Mouse (Mus musculus): Measurements from ENCODE around the gene Zmat3. TPM values are rescaled to one million over a fixed set of nuclear protein-coding genes. Genes with fewer than 3 reads are reported as not detected.

The Zmat3 gene
- polyA plus RNA-seq, 1 experiment from 2014 or later: 5.9 TPM

DNA sequence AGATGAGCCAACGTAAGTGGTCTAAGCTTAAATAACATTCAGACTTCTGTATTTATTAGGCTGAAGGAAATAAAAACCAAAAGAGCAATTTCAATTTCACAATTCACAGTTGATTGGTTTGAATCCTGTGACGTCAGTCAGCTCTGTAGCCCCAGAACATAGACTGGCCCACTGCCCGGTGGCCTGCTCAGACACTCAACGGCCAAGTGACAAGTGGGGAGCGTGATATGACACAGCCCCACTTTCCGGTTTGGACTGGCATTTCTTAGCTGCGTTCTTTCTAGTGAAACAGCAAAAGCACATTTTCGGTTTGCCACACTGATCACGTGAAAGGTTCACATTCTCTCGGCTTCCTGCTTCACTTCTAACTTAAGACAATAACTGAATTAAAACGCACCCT lies 30.9 kb downstream of the Zmat3 start:
- ATAC-seq (replicated peaks; ENCODE audit: low FRiP score, low TSS enrichment, low read depth): no peak
- no peak overlapping the region for H3K4me3 ChIP-seq (ENCODE audit: low read depth, low read length)
- no peak overlapping the region for H3K4me2 ChIP-seq (ENCODE audit: low read length)
- 88% methylated on average over 11 of the region's 11 CpGs for WGBS
- no peaks in the 10 kb centered on the region for H3K27me3 ChIP-seq (replicated peaks; ENCODE audit: control insufficient read depth, insufficient read depth, low read length)
- no peak overlapping the region for H3K27ac ChIP-seq (ENCODE audit: low read depth)
- no peaks in the 10 kb centered on the region for H3K9me3 ChIP-seq (ENCODE audit: control insufficient read depth, low read length)
- DNase-seq (ENCODE audit: low spot score): no peak
- no peaks in the 10 kb centered on the region for H3K4me1 ChIP-seq (replicated peaks; ENCODE audit: control insufficient read depth, insufficient read depth, low read length)
- no peaks in the 10 kb centered on the region for H3K36me3 ChIP-seq (ENCODE audit: control insufficient read depth, insufficient read depth, low read length)
- no peak overlapping the region for H3K9ac ChIP-seq (ENCODE audit: low read length)

GRCm38 (mm10) chr3:32333456-32334086 lies 32.2 kb downstream of the Zmat3 start:
- no peak overlapping the region for H3K4me2 ChIP-seq (ENCODE audit: low read length)
- no peak overlapping the region for H3K27ac ChIP-seq (ENCODE audit: low read depth)
- H3K27me3 ChIP-seq (replicated peaks; ENCODE audit: control insufficient read depth, insufficient read depth, low read length): no peaks in the 10 kb centered on the region
- H3K4me3 ChIP-seq (ENCODE audit: low read depth, low read length): no peak overlapping the region
- H3K4me1 ChIP-seq (replicated peaks; ENCODE audit: control insufficient read depth, insufficient read depth, low read length): no peaks in the 10 kb centered on the region
- ATAC-seq (replicated peaks; ENCODE audit: low FRiP score, low TSS enrichment, low read depth) (0 out of 2 replicates have a peak, but pooled peaks have one; percentile 43), DNase-seq (ENCODE audit: low spot score) (peak; percentile 89)
- no peaks in the 10 kb centered on the region for H3K9me3 ChIP-seq (ENCODE audit: control insufficient read depth, low read length)
- 37% methylated on average over 7 of the region's 7 CpGs for WGBS
- H3K36me3 ChIP-seq (ENCODE audit: control insufficient read depth, insufficient read depth, low read length): no peaks in the 10 kb centered on the region
- H3K9ac ChIP-seq (ENCODE audit: low read length): no peak overlapping the region

- no peak for DNase-seq (ENCODE audit: low spot score)
- Histone ChIP-seq H3K27me3 (replicated peaks; ENCODE audit: control insufficient read depth, insufficient read depth, low read length) (no peaks in the 10 kb centered on the region), H3K36me3 (ENCODE audit: control insufficient read depth, insufficient read depth, low read length) (no peaks in the 10 kb centered on the region), H3K4me2 (ENCODE audit: low read length) (no peak overlapping the region), H3K4me3 (ENCODE audit: low read depth, low read length) (no peak overlapping the region), H3K9me3 (ENCODE audit: control insufficient read depth, low read length) (no peaks in the 10 kb centered on the region), H3K9ac (ENCODE audit: low read length) (no peak overlapping the region), H3K27ac (ENCODE audit: low read depth) (no peak overlapping the region), H3K4me1 (replicated peaks; ENCODE audit: control insufficient read depth, insufficient read depth, low read length) (peaks cover 5% of the 10 kb centered on the region; the same call in 1 of the 2 replicates)
- 63% methylated on average over 15 of the region's 15 CpGs for WGBS
- ATAC-seq (replicated peaks; ENCODE audit: low FRiP score, low TSS enrichment, low read depth): no peak
Measured at GRCm38 (mm10) chr3:32317901-32318416, 47.9 kb downstream of the Zmat3 start.

- H3K4me1 ChIP-seq (replicated peaks; ENCODE audit: control insufficient read depth, insufficient read depth, low read length): peaks cover 5% of the 10 kb centered on the region; the same call in 1 of the 2 replicates
- DNase-seq (ENCODE audit: low spot score): peak; percentile 61
- 26% methylated on average over 12 of the region's 12 CpGs for WGBS
- H3K4me2 ChIP-seq (ENCODE audit: low read length): no peak overlapping the region
- no peaks in the 10 kb centered on the region for H3K36me3 ChIP-seq (ENCODE audit: control insufficient read depth, insufficient read depth, low read length)
- 0 out of 2 replicates have a peak, but pooled peaks have one; percentile 58 for ATAC-seq (replicated peaks; ENCODE audit: low FRiP score, low TSS enrichment, low read depth)
- no peaks in the 10 kb centered on the region for H3K27me3 ChIP-seq (replicated peaks; ENCODE audit: control insufficient read depth, insufficient read depth, low read length)
- no peaks in the 10 kb centered on the region for H3K9me3 ChIP-seq (ENCODE audit: control insufficient read depth, low read length)
- no peak overlapping the region for H3K27ac ChIP-seq (ENCODE audit: low read depth)
- no peak overlapping the region for H3K9ac ChIP-seq (ENCODE audit: low read length)
- H3K4me3 ChIP-seq (ENCODE audit: low read depth, low read length): no peak overlapping the region
Measured at GRCm38 (mm10) chr3:32317165-32317900, 48.5 kb downstream of the Zmat3 start.

DNA sequence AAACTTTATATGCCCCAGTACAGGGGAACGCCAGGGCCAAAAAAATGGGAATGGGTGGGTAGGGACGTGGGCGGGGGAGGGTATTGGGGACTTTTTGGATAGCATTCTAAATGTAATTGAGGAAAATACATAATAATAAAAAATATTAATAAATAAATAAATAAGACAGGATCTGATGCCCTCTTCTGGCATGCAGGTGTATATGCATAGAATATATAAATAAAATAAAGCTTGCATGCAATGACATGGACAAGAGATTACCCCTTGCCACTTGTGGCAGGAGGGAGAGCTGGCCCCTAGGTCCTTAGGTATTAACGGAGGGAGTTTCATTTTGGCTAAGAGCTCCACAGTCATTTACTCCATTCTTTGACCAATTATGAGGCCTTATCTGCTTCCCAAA lies 51.1 kb downstream of the Zmat3 start:
- 95% methylated on average over 4 of the region's 4 CpGs for WGBS
- H3K4me2 ChIP-seq (ENCODE audit: low read length): no peak overlapping the region
- H3K36me3 ChIP-seq (ENCODE audit: control insufficient read depth, insufficient read depth, low read length): no peaks in the 10 kb centered on the region
- H3K27ac ChIP-seq (ENCODE audit: low read depth): no peak overlapping the region
- H3K27me3 ChIP-seq (replicated peaks; ENCODE audit: control insufficient read depth, insufficient read depth, low read length): no peaks in the 10 kb centered on the region
- peaks cover 5% of the 10 kb centered on the region; the same call in 1 of the 2 replicates for H3K4me1 ChIP-seq (replicated peaks; ENCODE audit: control insufficient read depth, insufficient read depth, low read length)
- no peak overlapping the region for H3K4me3 ChIP-seq (ENCODE audit: low read depth, low read length)
- no peaks in the 10 kb centered on the region for H3K9me3 ChIP-seq (ENCODE audit: control insufficient read depth, low read length)
- DNase-seq (ENCODE audit: low spot score): no peak
- ATAC-seq (replicated peaks; ENCODE audit: low FRiP score, low TSS enrichment, low read depth): no peak
- no peak overlapping the region for H3K9ac ChIP-seq (ENCODE audit: low read length)

DNA sequence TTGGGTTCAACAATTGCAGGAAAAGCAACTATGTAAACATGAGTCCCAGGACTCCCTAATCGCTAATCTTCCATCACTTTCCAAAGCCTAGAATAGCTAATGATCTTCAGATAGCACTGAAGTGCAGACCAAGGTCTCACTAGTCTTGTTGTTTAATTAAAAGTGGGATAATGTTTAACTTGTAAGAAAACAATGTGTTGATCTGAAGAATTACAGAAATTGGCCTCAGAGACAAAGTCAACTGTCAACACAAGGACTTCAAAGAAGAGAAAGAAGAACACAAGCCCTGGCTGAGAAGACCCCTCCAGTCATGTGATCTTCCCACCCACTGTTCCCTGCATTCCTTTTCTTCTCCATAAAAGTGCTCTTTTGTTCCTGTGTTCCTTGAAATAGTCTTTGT lies 61.6 kb downstream of the Zmat3 start:
- no peak overlapping the region for H3K9ac ChIP-seq (ENCODE audit: low read length)
- H3K27me3 ChIP-seq (replicated peaks; ENCODE audit: control insufficient read depth, insufficient read depth, low read length): no peaks in the 10 kb centered on the region
- no peaks in the 10 kb centered on the region for H3K9me3 ChIP-seq (ENCODE audit: control insufficient read depth, low read length)
- H3K4me2 ChIP-seq (ENCODE audit: low read length): no peak overlapping the region
- WGBS: 54% methylated on average over 1 of the region's 1 CpGs
- H3K4me3 ChIP-seq (ENCODE audit: low read depth, low read length): no peak overlapping the region
- DNase-seq (ENCODE audit: low spot score) (no peak), ATAC-seq (replicated peaks; ENCODE audit: low FRiP score, low TSS enrichment, low read depth) (no peak)
- no peaks in the 10 kb centered on the region for H3K36me3 ChIP-seq (ENCODE audit: control insufficient read depth, insufficient read depth, low read length)
- H3K27ac ChIP-seq (ENCODE audit: low read depth): no peak overlapping the region
- no peaks in the 10 kb centered on the region for H3K4me1 ChIP-seq (replicated peaks; ENCODE audit: control insufficient read depth, insufficient read depth, low read length)

DNA sequence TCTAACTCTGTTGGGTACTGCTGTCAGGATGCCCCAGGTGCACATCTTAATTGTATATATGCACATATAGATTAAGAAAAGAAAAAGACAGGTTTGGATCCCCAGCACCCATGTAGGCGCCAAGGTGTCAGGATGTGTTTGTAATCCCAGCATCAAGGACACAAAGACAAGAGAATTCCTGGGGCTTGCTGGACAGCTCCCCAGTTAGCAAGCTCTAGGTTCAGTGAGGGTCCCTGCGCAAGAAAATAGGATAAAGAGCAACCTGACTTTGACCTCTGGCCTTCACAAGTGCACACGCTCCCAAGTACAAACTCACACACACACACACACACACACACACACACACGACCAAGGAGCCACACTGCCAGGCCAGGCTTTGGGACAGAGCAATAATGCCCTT lies 73.8 kb downstream of the Zmat3 start:
- Histone ChIP-seq H3K9me3 (ENCODE audit: control insufficient read depth, low read length) (no peaks in the 10 kb centered on the region), H3K4me1 (replicated peaks; ENCODE audit: control insufficient read depth, insufficient read depth, low read length) (no peaks in the 10 kb centered on the region; the same call in 1 of the 2 replicates), H3K27ac (ENCODE audit: low read depth) (no peak overlapping the region), H3K9ac (ENCODE audit: low read length) (no peak overlapping the region), H3K36me3 (ENCODE audit: control insufficient read depth, insufficient read depth, low read length) (no peaks in the 10 kb centered on the region), H3K4me2 (ENCODE audit: low read length) (no peak overlapping the region), H3K27me3 (replicated peaks; ENCODE audit: control insufficient read depth, insufficient read depth, low read length) (no peaks in the 10 kb centered on the region), H3K4me3 (ENCODE audit: low read depth, low read length) (no peak overlapping the region)
- WGBS: 39% methylated on average over 4 of the region's 4 CpGs
- ATAC-seq (replicated peaks; ENCODE audit: low FRiP score, low TSS enrichment, low read depth) (no peak), DNase-seq (ENCODE audit: low spot score) (no peak)

All from intestine, embryonic 14.5 days (tissue).